Mouse (Mus musculus) adipocyte (in vitro differentiated cells): Measurements from ENCODE around the gene Npm3.

ENCODE experiments used
- DNase-seq: peaks from one replicate; pipeline ENCODE4 v3.0.0-alpha.2; 2016; ENCODE audit warnings: low spot score

Gene Npm3

GRCm38 (mm10) chr19:45734191-45734590, 15.2 kb downstream of the Npm3 start:
- no peak for DNase-seq

DNA sequence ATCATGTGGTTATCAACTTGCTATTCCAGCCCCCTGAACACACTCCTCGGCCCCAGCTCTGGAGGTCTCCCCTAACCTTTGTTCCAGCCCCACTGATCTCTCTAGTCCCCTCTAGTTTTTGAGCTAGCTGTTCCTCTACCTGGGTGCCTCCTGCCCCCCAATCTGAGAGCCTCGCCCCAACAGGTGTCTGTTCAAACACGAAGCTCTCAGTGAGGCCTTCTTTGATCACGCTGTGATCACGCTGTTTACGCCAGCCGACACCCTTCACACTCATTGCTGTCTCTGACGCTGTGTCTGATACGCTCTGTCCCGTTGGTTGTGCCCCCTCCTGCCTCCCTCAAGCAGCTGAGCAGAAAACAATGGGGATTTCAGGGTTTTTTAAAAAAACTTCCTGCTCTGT, 15.8 kb downstream of the Npm3 start:
- DNase-seq, result no peak

DNA sequence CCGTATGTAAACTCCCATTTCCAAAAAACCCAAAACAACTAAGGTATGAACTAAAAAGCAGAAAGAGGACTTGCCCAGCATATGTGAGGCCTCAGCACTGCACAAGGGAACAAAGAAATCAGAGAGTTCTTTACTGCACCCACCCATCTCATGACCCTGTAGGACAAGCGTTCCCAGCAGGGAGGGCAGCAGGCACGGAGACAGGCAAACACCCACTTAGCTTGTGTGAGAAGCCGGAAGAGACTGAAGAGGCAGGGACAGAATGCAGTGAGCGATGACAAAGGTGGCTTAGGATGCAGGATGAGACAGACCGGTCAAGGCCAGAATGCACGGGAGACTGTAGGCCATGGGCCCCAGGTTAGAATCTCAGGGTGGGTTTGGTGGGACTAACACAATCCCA, 17.7 kb downstream of the Npm3 start:
- DNase-seq, result no peak

- no peak for DNase-seq
Measured at GRCm38 (mm10) chr19:45730042-45730441, 19.3 kb downstream of the Npm3 start.

DNA sequence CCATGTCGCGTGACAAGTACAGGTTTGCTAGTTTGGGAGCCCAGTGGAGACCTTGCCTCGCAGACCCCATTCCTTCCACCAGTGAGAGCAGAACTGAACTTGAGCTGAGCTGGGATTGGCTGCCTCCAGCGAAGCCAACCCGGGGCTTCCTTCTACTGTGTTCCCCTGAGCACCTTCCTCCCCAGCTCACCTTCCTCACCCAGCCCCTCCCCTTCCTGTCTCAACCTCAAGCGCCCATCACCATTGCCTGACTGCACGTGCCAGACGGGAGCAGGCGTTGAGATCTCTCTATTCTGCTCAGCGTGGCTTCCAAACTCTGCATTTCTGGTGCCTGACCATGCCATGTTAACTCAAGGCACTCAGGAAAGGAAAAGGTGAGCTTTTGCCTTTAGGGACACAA, 22.2 kb downstream of the Npm3 start:
- no peak for DNase-seq

DNA sequence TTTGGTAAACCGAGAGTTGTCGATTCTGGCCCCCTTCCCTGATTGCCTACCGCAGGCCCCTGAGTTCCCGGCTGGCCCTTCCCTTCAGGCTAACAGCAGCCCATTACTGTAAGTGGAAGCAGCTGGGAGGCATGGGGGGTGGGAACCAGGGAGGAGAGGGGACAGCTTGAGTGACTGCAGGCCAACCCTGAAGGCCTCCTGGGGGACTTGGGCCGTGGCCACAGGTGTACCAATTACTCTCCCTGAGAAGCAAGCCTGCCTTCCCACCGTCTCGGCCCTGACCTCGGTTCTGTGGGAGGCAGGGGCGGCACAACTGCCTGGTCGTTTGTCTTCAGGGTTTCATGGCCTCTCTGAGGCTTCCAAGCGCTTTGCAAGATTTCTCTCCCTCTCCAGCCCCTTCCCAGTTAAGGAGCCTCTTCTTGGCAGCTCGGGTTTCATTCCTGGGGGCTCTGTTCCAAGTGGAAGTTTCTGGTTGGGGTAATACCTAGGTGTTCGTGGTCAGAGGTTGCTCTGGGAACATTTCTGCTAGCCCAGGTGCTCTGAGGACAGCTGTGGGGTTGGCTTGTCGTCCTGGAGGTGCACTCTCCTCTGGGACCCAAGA, 23.6 kb downstream of the Npm3 start:
- DNase-seq, result no peak

- DNase-seq, result no peak
Measured at GRCm38 (mm10) chr19:45722188-45722587, 27.2 kb downstream of the Npm3 start.

DNA sequence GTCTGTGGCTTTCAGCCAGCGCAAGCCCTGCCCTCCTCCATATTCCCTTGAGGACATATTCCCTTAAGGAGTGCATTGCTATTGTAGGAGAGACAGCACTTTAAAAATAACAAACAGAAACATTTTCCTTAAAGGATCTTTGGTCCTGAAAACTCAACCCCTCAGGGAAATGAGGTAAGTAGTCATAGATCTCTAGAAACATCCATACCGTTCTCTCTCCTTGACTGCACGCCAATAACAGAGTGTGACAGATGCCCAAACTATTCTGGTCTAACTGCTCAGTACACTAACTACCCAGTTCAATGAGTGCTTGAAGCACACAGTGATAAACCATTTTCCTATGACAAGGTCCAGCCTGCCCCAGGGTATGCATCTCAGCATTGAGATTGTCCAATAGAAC, 31.1 kb downstream of the Npm3 start:
- no peak for DNase-seq

DNA sequence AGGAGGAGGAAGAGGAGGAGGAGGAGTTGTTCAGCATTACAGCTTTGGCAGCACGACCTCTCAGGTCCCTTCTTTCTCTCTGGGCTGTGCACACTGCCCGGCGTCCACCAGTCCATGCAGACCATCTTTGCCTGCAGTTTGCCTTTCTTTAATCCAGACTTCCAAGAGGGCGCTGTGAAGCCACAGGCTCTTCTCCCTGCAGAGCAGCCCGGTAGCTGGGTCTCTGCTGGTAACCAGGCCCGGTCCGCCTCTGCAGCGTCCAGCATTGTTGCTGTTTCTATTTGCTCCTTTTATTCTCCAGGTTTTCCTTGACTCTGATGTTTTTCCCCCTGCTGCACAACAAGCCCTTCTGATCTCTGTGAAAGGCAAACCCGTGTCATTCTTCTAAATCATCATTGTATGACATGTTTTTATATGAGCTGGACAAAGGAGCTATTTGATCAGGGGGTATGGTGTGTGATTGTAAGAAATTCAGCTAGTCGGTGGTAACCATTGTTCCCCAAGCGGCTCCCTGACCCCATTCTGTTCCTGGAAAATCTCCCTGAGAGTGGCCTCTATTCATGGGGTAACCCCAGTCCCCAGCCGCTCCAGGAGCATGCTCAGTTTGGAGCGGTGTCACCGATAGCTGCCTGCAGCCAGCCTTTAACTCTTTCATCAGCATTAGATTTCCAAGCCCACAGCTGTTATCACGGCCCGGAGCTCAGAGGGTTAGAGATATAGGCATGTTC, 31.7 kb downstream of the Npm3 start:
- no peak for DNase-seq

DNA sequence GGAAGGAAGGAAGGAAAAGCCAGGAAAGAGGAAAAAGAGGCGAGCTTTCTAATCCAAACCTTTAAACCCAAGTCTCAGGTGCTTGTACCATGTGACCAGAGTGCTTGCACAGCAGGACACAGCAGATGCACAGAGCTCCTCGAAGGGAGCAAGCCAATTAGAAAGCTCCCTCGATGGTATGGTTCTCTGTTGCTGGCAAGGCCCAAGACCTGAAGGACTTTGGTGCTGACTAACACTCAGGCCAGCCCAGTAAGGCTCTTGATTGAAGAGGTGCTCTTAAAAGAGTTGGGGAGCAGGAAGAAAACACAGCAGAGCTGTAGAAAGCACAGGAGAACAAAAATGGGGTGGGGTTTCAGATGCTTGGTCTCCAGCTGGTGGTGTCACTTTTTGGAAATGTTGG, 40.7 kb downstream of the Npm3 start:
- DNase-seq, result no peak
